Mouse (Mus musculus) limb, embryonic 10.5 days (tissue): ENCODE data around the gene Abhd13. TPM values are rescaled to one million over a fixed set of nuclear protein-coding genes. Genes with fewer than 3 reads are reported as not detected.

Experiments
- polyA plus RNA-seq: library from polyadenylated mRNA; unstranded; fragments of >200 nt; fragmentation: Nextera tagmentation; extraction: Ambion mirVana; gene quantifications from 2 replicates; pipeline ENCODE4 v1.2.1, GENCODE M21; 2016

The Abhd13 gene
- polyA plus RNA-seq, 1 experiment from 2014 or later: 17.3 TPM

Other genes with a start within 250 kb of the Abhd13 start
- gene Fam155a, start 206.5 kb upstream of the Abhd13 start, polyA plus RNA-seq: 0.19 and 0.25 TPM in 2 replicates
- gene Gm10217, start 113.5 kb upstream of the Abhd13 start, polyA plus RNA-seq: not detected in 2 replicates
- gene Lig4, start within 50 bp of the Abhd13 start, polyA plus RNA-seq: 7.2 and 8.9 TPM in 2 replicates
- not detected in 2 replicates for gene Tnfsf13b, start 28.8 kb downstream of the Abhd13 start, polyA plus RNA-seq
- 0.08 and 0.20 TPM in 2 replicates for gene Myo16, start 176.2 kb downstream of the Abhd13 start, polyA plus RNA-seq